Mouse (Mus musculus) hindbrain, embryonic 11.5 days (tissue): Measurements from ENCODE around the gene Tmem104. TPM values are rescaled to one million over a fixed set of nuclear protein-coding genes. Genes with fewer than 3 reads are reported as not detected.

Experiments
- polyA plus RNA-seq: library from polyadenylated mRNA; unstranded; fragments of >200 nt; fragmentation: Nextera tagmentation; extraction: Ambion mirVana; gene quantifications from 2 replicates; pipeline ENCODE4 v1.2.1, GENCODE M21; 2014

The Tmem104 gene
- polyA plus RNA-seq, 1 experiment from 2014 or later = 7.3 TPM

Other genes with a start within 250 kb of the Tmem104 start
- gene Cd300c, start 218.3 kb upstream of the Tmem104 start, polyA plus RNA-seq = not detected in 2 replicates
- 0.13 and 0.25 TPM in 2 replicates for gene Cd300ld, start 197.6 kb upstream of the Tmem104 start, polyA plus RNA-seq
- gene Cd300c2, start 185.6 kb upstream of the Tmem104 start, polyA plus RNA-seq = 1.1 and 1.2 TPM in 2 replicates
- not detected in 2 replicates for gene Cd300ld2, start 171.3 kb upstream of the Tmem104 start, polyA plus RNA-seq
- gene Cd300ld4, start 160.5 kb upstream of the Tmem104 start, polyA plus RNA-seq = not detected in 2 replicates
- gene Cd300ld5, start 149.7 kb upstream of the Tmem104 start, polyA plus RNA-seq = not detected in 2 replicates
- gene Cd300ld3, start 139.1 kb upstream of the Tmem104 start, polyA plus RNA-seq = not detected in 2 replicates
- gene Cd300e, start 125.3 kb upstream of the Tmem104 start, polyA plus RNA-seq = not detected in 2 replicates
- 0.42 and 0.85 TPM in 2 replicates for gene Rab37, start 96.1 kb upstream of the Tmem104 start, polyA plus RNA-seq
- 0.22 TPM in 1 of 2 replicates, not detected in the other for gene Cd300lf, start 53.5 kb upstream of the Tmem104 start, polyA plus RNA-seq
- 29.5 and 33.7 TPM in 2 replicates for gene Slc9a3r1, start 24.1 kb upstream of the Tmem104 start, polyA plus RNA-seq
- 19.5 and 20.1 TPM in 2 replicates for gene Nat9, start 372 bp downstream of the Tmem104 start, polyA plus RNA-seq
- gene Grin2c, start 79.8 kb downstream of the Tmem104 start, polyA plus RNA-seq = 0.25 and 0.43 TPM in 2 replicates
- gene Fdxr, start 89.6 kb downstream of the Tmem104 start, polyA plus RNA-seq = 11.6 and 14.9 TPM in 2 replicates
- 0.40 and 0.52 TPM in 2 replicates for gene Fads6, start 110.2 kb downstream of the Tmem104 start, polyA plus RNA-seq
- gene Otop2, start 119.7 kb downstream of the Tmem104 start, polyA plus RNA-seq = not detected in 2 replicates
- gene Ush1g, start 134.6 kb downstream of the Tmem104 start, polyA plus RNA-seq = 0.05 TPM in 1 of 2 replicates, not detected in the other
- 0.15 and 0.20 TPM in 2 replicates for gene Otop3, start 147.2 kb downstream of the Tmem104 start, polyA plus RNA-seq
- 10.9 and 15.3 TPM in 2 replicates for gene Hid1, start 180.3 kb downstream of the Tmem104 start, polyA plus RNA-seq
- gene Cdr2l, start 194.4 kb downstream of the Tmem104 start, polyA plus RNA-seq = 19.0 and 20.0 TPM in 2 replicates
- gene Mrpl58, start 216.3 kb downstream of the Tmem104 start, polyA plus RNA-seq = 226 and 243 TPM in 2 replicates
- gene Atp5h, start 232.5 kb downstream of the Tmem104 start, polyA plus RNA-seq = 899 and 905 TPM in 2 replicates
- 21.0 and 27.5 TPM in 2 replicates for gene Kctd2, start 232.6 kb downstream of the Tmem104 start, polyA plus RNA-seq